Mouse (Mus musculus): ENCODE measurements around the gene Ralgapb. TPM values are rescaled to one million over a fixed set of nuclear protein-coding genes. Genes with fewer than 3 reads are reported as not detected.
"Not testable (repeated sequence)": the region's sequence is repeated elsewhere in the genome, so short reads cannot be mapped to it uniquely, and the experiment has no call there.

The Ralgapb gene
- polyA plus RNA-seq, 1 experiment from 2014 or later: 46.2 TPM

DNA sequence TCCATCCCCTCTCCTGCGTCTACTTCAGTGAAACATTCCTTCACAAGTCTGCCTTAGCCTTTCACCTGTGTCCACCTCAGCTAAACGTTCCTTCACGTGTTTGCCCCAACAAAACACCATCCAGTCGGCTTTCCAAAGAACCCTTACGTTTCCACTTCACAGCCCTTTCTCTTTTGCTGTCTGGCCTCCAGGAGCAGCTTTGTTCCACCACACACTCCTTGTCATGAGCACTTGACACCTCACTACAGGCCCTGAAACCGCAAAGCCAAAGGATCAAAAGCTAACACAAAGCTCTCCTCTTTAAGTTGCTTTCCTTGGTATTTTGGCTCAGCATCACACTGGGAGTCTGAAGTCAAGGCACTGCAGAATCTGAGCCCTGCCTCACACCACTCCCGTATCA, 36.1 kb upstream of the Ralgapb start:
- in situ Hi-C loops (cut with MboI; ENCODE audit: low pct_unique_long_range_greater_than_20kb): no loop called here
- ATAC-seq (no peak), DNase-seq (ENCODE audit: low read depth, low spot score) (no peak)
- ChIA-PET CTCF (no interaction called here), POLR2A (no interaction called here)
- no peak for TF ChIP-seq CTCF (IDR thresholded peaks at IDR 0.05)
- peaks cover 24% of the 10 kb centered on the region for H3K27me3 ChIP-seq

DNA sequence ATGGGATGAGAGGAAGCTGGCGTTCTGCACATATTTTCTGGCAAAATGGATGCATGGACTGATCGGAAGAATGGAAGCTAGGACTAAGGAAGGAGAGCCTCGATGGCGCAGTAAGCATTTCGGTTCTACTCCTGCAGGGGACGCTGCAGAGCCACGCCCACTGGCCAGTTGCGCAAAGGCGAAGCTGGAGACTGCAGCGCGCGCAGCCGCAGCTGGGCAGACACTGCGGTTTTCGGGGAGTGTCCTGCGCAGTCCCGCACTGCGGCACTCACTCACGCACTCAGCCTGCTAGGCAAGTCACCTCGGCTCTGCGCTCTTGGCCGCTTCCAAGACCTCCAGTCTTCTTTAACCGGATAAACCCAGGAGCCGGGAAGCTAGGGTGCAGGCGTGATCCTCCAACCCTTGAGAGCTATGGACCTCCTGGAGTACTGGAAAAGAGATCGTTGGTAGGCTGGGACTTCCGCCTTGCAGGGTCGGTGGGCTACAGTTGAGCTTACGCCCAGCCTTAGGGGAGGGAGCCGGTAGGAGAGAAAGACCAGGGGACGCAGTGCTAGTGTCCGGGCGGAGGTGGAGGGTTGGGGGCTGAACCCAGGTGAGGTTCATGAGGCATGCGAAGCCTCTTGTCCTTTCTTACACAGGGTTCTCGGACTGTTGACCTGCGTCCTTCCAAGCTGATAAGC, 34.1 kb upstream of the Ralgapb start, which contains the start of gene Snhg11:
Gene Snhg11, plus strand, starts transcription at position 196 of the 680 bp plus-strand sequence.
- ATAC-seq: no peak
- peaks cover 24% of the 10 kb centered on the region for H3K27me3 ChIP-seq
- in situ Hi-C loops (cut with MboI; ENCODE audit: low pct_unique_long_range_greater_than_20kb): loop anchor here (25.0 kb wide), 1 partner anchor 262 kb away; no protein-coding TSS in a partner anchor
- CTCF ChIA-PET: interaction anchor here (0.6 to 1.8 kb wide), 4 partner anchors 9 to 34 kb away, joined by 3 to 4 read pairs (median 4); partner anchors contain the start of gene Ralgapb
- TF ChIP-seq CTCF (IDR thresholded peaks at IDR 0.05): no peak
- POLR2A ChIA-PET: no interaction called here
- no peak for DNase-seq (ENCODE audit: low read depth, low spot score)

DNA sequence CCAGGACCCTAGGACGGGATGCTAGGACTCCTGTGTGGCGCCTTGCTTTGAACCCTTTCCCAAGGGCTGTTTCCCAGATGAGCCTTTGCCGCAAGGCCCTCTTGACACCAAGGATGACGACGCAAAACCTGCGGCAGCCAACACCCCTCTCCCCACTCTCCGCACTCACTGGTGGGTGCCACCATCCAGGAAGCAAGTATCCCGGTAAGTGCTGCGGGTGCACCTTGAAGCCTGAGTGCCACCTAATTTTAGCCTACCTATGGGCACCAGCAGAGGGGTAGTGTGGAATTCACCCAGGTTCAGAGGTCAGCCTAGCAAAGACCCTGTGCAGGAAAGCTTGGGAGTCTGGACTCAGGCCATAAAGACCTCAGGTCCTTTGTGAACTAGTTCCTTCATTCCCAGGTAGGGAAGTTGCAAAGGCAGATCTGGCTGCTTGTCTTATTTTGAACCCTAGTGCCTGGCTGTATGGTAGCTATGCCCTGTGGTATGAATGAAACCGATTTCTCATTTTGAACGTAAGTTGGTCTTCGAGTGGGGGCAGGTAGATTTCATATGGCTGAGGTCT, 33.4 kb upstream of the Ralgapb start:
- DNase-seq (ENCODE audit: low read depth, low spot score): no peak
- POLR2A ChIA-PET: no interaction called here
- no peak for TF ChIP-seq CTCF (IDR thresholded peaks at IDR 0.05)
- H3K27me3 ChIP-seq: peaks cover 24% of the 10 kb centered on the region
- in situ Hi-C loops (cut with MboI; ENCODE audit: low pct_unique_long_range_greater_than_20kb): loop anchor here (25.0 kb wide), 1 partner anchor 261 kb away; no protein-coding TSS in a partner anchor
- CTCF ChIA-PET: interaction anchor here (1.8 kb wide), 1 partner anchor 14 kb away, joined by 4 read pairs; no protein-coding TSS in a partner anchor
- no peak for ATAC-seq

DNA sequence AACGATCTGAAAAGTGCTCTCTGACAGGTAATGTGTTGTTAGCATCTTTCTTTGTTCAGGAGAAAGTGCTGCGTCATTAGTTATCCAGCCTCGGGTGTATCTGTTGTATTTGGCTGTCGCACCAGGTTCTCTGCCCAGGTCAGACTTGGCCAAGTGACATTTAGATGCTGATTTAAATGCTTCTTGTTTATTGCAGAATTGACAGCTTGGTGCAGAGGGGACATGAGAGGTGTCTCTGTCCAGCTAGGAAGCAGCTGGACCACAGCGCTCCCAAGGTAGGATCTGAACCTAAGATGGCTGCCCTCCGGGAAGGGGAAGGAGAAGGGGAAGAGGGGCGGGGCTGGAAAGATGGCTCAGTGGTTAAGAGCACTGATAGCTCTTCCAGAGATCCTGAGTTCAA, 32.9 kb upstream of the Ralgapb start:
- in situ Hi-C loops (cut with MboI; ENCODE audit: low pct_unique_long_range_greater_than_20kb): loop anchor here (25.0 kb wide), 1 partner anchor 261 kb away; no protein-coding TSS in a partner anchor
- DNase-seq (ENCODE audit: low read depth, low spot score): no peak
- no peak for ATAC-seq
- no peak for TF ChIP-seq CTCF (IDR thresholded peaks at IDR 0.05)
- ChIA-PET CTCF (no interaction called here), POLR2A (no interaction called here)
- peaks cover 28% of the 10 kb centered on the region for H3K27me3 ChIP-seq

DNA sequence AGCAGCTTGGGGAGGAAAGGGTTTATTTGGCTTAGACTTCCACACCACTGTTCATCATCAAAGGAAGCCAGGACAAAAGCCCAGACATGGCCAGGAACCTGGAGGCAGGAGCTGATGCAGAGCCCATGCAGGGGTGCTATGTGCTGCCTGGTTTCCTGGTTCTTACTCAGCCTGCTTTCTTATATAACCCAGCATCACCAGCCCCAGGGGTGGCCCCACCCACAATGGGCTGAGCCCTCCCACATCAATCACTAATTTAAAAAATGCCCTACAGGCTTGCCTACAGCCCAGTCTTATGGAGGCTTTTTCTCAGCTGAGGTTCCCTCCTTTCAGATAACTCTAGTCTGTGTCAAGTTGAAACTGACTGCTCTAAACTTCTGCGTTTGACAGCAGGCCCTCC, 31.8 kb upstream of the Ralgapb start:
- in situ Hi-C loops (cut with MboI; ENCODE audit: low pct_unique_long_range_greater_than_20kb): loop anchor here (25.0 kb wide), 1 partner anchor 259 kb away; no protein-coding TSS in a partner anchor
- H3K27me3 ChIP-seq: peaks cover 34% of the 10 kb centered on the region
- no peak for TF ChIP-seq CTCF (IDR thresholded peaks at IDR 0.05)
- ChIA-PET CTCF (no interaction called here), POLR2A (no interaction called here)
- ATAC-seq (no peak), DNase-seq (ENCODE audit: low read depth, low spot score) (no peak)

DNA sequence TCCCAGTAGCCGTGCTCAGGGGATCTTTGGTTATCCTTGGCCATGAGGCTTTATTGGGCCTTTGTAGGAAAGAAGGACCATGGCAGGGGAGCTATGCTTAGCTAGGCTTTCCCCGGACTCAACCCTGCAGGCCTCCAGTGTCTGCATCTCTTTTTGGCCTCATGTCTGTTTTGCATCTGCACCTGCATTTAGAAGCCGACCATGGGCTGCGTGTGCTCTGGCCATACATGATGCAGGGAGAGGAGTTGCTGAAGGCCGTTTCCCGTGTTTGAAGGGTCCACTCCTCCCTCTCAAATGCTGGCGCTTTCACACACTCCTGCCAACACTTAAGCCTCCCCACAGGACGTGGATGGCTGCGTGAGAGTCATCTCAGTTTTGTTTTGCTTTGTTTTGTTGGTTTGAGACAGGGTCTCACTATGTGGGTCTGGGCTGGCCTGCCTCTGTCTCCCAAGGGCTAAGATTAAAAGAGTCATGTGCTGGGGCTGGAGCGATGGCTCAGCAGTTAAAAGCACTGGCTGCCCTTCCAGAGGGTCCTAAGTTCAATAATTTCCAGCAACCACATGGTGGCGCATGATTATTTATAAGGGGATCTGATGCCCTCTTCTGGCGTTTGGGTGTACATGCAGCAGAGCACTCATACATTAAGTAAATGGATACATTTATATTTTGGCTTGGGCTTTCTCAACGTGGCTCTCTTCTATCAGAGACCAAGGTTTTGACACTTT, 30.1 kb upstream of the Ralgapb start:
- DNase-seq (ENCODE audit: low read depth, low spot score) (peak; percentile 27), ATAC-seq (peak; percentile 31)
- in situ Hi-C loops (cut with MboI; ENCODE audit: low pct_unique_long_range_greater_than_20kb): loop anchor here (25.0 kb wide), 1 partner anchor 258 kb away; no protein-coding TSS in a partner anchor
- peak; percentile 98 for TF ChIP-seq CTCF (IDR thresholded peaks at IDR 0.05)
- H3K27me3 ChIP-seq: peaks cover 38% of the 10 kb centered on the region
- CTCF ChIA-PET: interaction anchor here (0.7 to 2.2 kb wide), 2 partner anchors 9 to 14 kb away, joined by 5 to 9 read pairs; no protein-coding TSS in a partner anchor
- POLR2A ChIA-PET: no interaction called here

DNA sequence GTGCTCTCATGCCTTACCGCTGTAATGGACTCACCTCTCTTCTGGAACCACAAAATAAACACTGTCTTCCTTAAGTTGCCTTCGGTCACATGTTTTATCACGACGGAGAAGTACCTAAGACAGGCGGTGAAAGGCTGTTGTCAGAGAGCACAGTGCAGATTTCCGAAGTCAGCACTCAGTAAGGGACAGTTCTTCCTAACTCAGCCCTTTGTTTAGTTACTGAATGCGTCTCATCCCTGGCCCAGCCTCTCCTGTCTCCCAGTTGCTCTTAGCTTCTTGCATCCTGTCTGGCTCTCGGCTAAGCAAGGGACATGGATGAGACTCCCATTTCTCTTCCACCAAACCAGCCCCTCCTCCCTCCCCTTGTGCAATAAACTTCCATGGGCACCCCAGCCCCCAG, 23.6 kb upstream of the Ralgapb start:
- in situ Hi-C loops (cut with MboI; ENCODE audit: low pct_unique_long_range_greater_than_20kb): loop anchor here (25.0 kb wide), 1 partner anchor 251 kb away; no protein-coding TSS in a partner anchor
- no peak for TF ChIP-seq CTCF (IDR thresholded peaks at IDR 0.05)
- POLR2A ChIA-PET: no interaction called here

DNA sequence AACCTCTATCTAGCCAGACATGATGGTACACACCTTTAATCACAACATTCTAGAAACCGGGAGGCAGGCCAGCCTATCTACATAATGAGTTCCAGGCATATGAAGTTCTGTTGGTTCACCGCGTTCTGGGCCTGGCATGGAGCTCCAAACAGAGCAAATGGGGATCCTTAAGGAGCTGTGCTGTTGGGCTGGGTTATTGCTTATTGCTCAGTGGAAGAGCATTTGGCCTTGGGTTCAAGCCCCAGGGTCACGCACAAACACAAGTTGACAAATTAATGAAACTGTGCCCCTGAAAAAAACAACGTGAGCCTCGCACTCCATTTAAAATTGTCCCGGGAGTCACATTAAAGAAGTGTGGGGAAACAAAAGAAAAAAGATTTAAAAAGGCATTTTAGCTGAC, 20.2 kb upstream of the Ralgapb start:
- ChIA-PET POLR2A (no interaction called here), CTCF (no interaction called here)
- TF ChIP-seq CTCF (IDR thresholded peaks at IDR 0.05): no peak
- DNase-seq (ENCODE audit: low read depth, low spot score): no peak
- no peaks in the 10 kb centered on the region for H3K27me3 ChIP-seq
- in situ Hi-C loops (cut with MboI; ENCODE audit: low pct_unique_long_range_greater_than_20kb): loop anchor here (25.0 kb wide), 1 partner anchor 248 kb away; no protein-coding TSS in a partner anchor
- ATAC-seq: no peak

More for the DNA sequence above, 23.6 kb upstream of the Ralgapb start:
- H3K27me3 ChIP-seq: peaks cover 15% of the 10 kb centered on the region
- CTCF ChIA-PET: no interaction called here
- DNase-seq (ENCODE audit: low read depth, low spot score): no peak
- ATAC-seq: no peak

DNA sequence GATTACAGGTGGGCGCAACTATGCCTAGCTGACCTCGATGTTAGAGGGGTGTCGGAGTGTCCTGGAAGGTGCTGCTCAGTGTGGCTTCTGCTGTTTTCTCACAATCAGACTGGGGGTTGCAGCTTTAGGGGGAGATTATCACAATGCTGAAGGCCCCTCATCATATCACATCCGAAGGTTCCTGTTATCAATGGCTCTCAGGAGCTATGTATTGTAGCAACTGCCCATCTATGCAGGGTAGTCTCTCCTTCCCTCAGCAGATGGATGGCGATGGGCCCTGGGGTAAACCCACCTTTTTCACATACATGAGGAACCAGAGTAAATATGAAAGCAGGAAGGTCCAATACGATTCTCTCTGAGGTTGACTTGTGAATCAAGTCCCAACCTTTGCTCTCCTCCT, 13.3 kb upstream of the Ralgapb start:
- H3K27me3 ChIP-seq: peaks cover 8% of the 10 kb centered on the region
- DNase-seq (ENCODE audit: low read depth, low spot score): no peak
- no peak for ATAC-seq
- CTCF ChIA-PET: no interaction called here
- TF ChIP-seq CTCF (IDR thresholded peaks at IDR 0.05): no peak
- POLR2A ChIA-PET: no interaction called here
- in situ Hi-C loops (cut with MboI; ENCODE audit: low pct_unique_long_range_greater_than_20kb): loop anchor here (25.0 kb wide), 1 partner anchor 241 kb away; no protein-coding TSS in a partner anchor

DNA sequence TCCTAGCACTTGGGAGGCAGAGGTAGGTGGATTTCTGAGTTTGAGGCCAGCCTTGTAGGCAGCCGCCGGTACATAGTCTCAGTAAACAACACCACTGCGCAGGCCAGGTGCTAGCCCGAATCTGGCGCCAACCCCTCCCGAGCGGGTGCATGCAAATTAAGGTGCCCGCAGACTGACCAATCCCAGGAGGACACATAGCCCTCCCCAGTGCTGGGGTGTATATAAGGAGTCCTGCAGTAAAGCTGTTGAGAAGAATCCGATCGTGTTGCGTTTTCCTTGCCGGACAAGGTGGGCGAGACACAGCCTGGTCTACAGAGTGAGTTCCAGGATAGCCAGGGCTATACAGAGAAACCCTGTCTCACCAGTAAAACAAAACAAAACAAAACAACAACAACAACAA, 12.5 kb upstream of the Ralgapb start:
- DNase-seq (ENCODE audit: low read depth, low spot score); POLR2A ChIA-PET; ATAC-seq; H3K27me3 ChIP-seq; CTCF ChIA-PET: not testable (repeated sequence)
- in situ Hi-C loops (cut with MboI; ENCODE audit: low pct_unique_long_range_greater_than_20kb): loop anchor here (25.0 kb wide), 1 partner anchor 240 kb away; no protein-coding TSS in a partner anchor
